In genomic region chr2:102003776-102004264, GRCm38 (mm10) we compare ENCODE assay signal across 9 mouse cellular contexts.
DNase-seq lines count a peak whose midpoint lies in the region; ATAC-seq and TF ChIP-seq lines count a peak whose summit lies in the region.
"Had no signal": no experiment of that assay in that cellular context is flagged by ENCODE, and none has a peak within 500 bp of the region (broad histone marks: within the 10 kb centered on the region; RNA-seq: fewer than 3 reads in every experiment).

No protein-coding gene starts in this region.

- H3K4me2 ChIP-seq in intestine, embryonic 14.5 days (ENCODE audit: low read length), result no peak overlapping the region
- H3K4me2 ChIP-seq in intestine, postnatal 0 days (replicated peaks; ENCODE audit: low read depth), result no peak overlapping the region
- H3K4me2 ChIP-seq in hindbrain, postnatal 0 days (ENCODE audit: low read depth, low read length), result no peak overlapping the region

- no peak for TF ChIP-seq CTCF in intestine, postnatal 0 days (IDR thresholded peaks at IDR 0.05; ENCODE audit: low read depth)
- no peak for TF ChIP-seq CTCF in hindbrain, postnatal 0 days (IDR thresholded peaks at IDR 0.05; ENCODE audit: low read depth)

- H3K27me3 ChIP-seq in intestine, embryonic 14.5 days (replicated peaks; ENCODE audit: control insufficient read depth, insufficient read depth, low read length), result no peaks in the 10 kb centered on the region
- no peaks in the 10 kb centered on the region for H3K27me3 ChIP-seq in intestine, postnatal 0 days (replicated peaks; ENCODE audit: control insufficient read depth, insufficient read depth, low read length)
- no peaks in the 10 kb centered on the region for H3K27me3 ChIP-seq in forebrain, embryonic 10.5 days (ENCODE audit: poor library complexity, severe bottlenecking)
- H3K27me3 ChIP-seq in hindbrain, postnatal 0 days (ENCODE audit: insufficient read depth, low read length), result no peaks in the 10 kb centered on the region

- no peak for DNase-seq in intestine, embryonic 14.5 days (ENCODE audit: low spot score)
- peak; percentile 43 for DNase-seq in adipocyte (ENCODE audit: low spot score)
- DNase-seq in forebrain, embryonic 10.5 days (ENCODE audit: extremely low spot score, low spot score), result no peak
- no peak for DNase-seq in hindbrain, postnatal 0 days (ENCODE audit: low spot score)
- DNase-seq in urinary bladder, postnatal 4 days (ENCODE audit: low spot score in 2 of 2), result no peak
- no peak for DNase-seq in testis, postnatal 10 days (ENCODE audit: low spot score)
- DNase-seq in kidney, postnatal 14 days, result no peak

- ATAC-seq in intestine, embryonic 14.5 days (replicated peaks; ENCODE audit: low FRiP score, low TSS enrichment, low read depth), result no peak
- no peak for ATAC-seq in intestine, postnatal 0 days
- ATAC-seq in hindbrain, postnatal 0 days, result no peak
- ATAC-seq: activated CD4-positive, CD25-positive, alpha-beta regulatory T cell, adult 4 months had no signal

- no peaks in the 10 kb centered on the region for H3K9me3 ChIP-seq in intestine, embryonic 14.5 days (ENCODE audit: control insufficient read depth, low read length)
- H3K9me3 ChIP-seq in intestine, postnatal 0 days (ENCODE audit: control insufficient read depth), result no peaks in the 10 kb centered on the region
- H3K9me3 ChIP-seq in forebrain, embryonic 10.5 days, result no peaks in the 10 kb centered on the region
- no peaks in the 10 kb centered on the region for H3K9me3 ChIP-seq in hindbrain, postnatal 0 days (ENCODE audit: low read length)

- no peak overlapping the region for H3K9ac ChIP-seq in intestine, embryonic 14.5 days (ENCODE audit: low read length)
- no peak overlapping the region for H3K9ac ChIP-seq in intestine, postnatal 0 days (ENCODE audit: low read depth, low read length)
- no peak overlapping the region for H3K9ac ChIP-seq in hindbrain, postnatal 0 days (replicated peaks; ENCODE audit: low read length)

- no peaks in the 10 kb centered on the region for H3K36me3 ChIP-seq in intestine, embryonic 14.5 days (ENCODE audit: control insufficient read depth, insufficient read depth, low read length)
- H3K36me3 ChIP-seq in intestine, postnatal 0 days (ENCODE audit: control insufficient read depth, insufficient read depth), result no peaks in the 10 kb centered on the region
- no peaks in the 10 kb centered on the region for H3K36me3 ChIP-seq in forebrain, embryonic 10.5 days (replicated peaks)
- no peaks in the 10 kb centered on the region for H3K36me3 ChIP-seq in hindbrain, postnatal 0 days (ENCODE audit: insufficient read depth, low read length)

- no peak overlapping the region for H3K4me3 ChIP-seq in intestine, embryonic 14.5 days (ENCODE audit: low read depth, low read length)
- no peak overlapping the region for H3K4me3 ChIP-seq in intestine, postnatal 0 days (ENCODE audit: low read depth, low read length)
- no peak overlapping the region; the same call in 1 of the 2 replicates for H3K4me3 ChIP-seq in forebrain, embryonic 10.5 days
- H3K4me3 ChIP-seq in hindbrain, postnatal 0 days (ENCODE audit: low read length), result no peak overlapping the region

- H3K27ac ChIP-seq in intestine, embryonic 14.5 days (ENCODE audit: low read depth), result peak overlapping the region; percentile 57
- no peak overlapping the region for H3K27ac ChIP-seq in intestine, postnatal 0 days (ENCODE audit: low read depth, low read length)
- H3K27ac ChIP-seq in forebrain, embryonic 10.5 days, result peak overlapping the region; percentile 87
- peak overlapping the region; percentile 71 for H3K27ac ChIP-seq in hindbrain, postnatal 0 days

- peaks cover 74% of the 10 kb centered on the region for H3K4me1 ChIP-seq in intestine, embryonic 14.5 days (replicated peaks; ENCODE audit: control insufficient read depth, insufficient read depth, low read length)
- peaks cover 5% of the 10 kb centered on the region for H3K4me1 ChIP-seq in intestine, postnatal 0 days (replicated peaks; ENCODE audit: control insufficient read depth, insufficient read depth, low read length)
- peaks cover 82% of the 10 kb centered on the region for H3K4me1 ChIP-seq in forebrain, embryonic 10.5 days
- peaks cover 27% of the 10 kb centered on the region for H3K4me1 ChIP-seq in hindbrain, postnatal 0 days (ENCODE audit: insufficient read depth, low read length)

- 43% methylated on average over 7 of the region's 7 CpGs for WGBS in intestine, embryonic 14.5 days
- WGBS in intestine, postnatal 0 days, result 69% methylated on average over 7 of the region's 7 CpGs
- 71% methylated on average over 7 of the region's 7 CpGs for WGBS in forebrain, embryonic 10.5 days
- 23% methylated on average over 7 of the region's 7 CpGs for WGBS in hindbrain, postnatal 0 days
